Mouse (Mus musculus): Measurements from ENCODE around the gene Upk1b.
"Not testable (repeated sequence)": the region's sequence is repeated elsewhere in the genome, so short reads cannot be mapped to it uniquely, and the experiment has no call there.

Gene Upk1b

GRCm38 (mm10) chr16:38800091-38800490, at the start of gene Upk1b:
Gene Upk1b (minus strand): TSS chr16:38800328.
- DNase-seq (ENCODE audit: low spot score) = peak; percentile 57

GRCm38 (mm10) chr16:38828649-38829048, 28.5 kb upstream of the Upk1b start, which contains the start of gene 4930435E12Rik:
Gene 4930435E12Rik (minus strand): TSS chr16:38828749.
- DNase-seq (ENCODE audit: low spot score) = no peak

- peak; percentile 75 for DNase-seq (ENCODE audit: low spot score)
These were observed 12.4 kb upstream of the Upk1b start for GRCm38 (mm10) chr16:38812521-38812920.

- no peak for DNase-seq (ENCODE audit: low spot score)
These were observed 10.1 kb upstream of the Upk1b start for GRCm38 (mm10) chr16:38810196-38810595.

DNA sequence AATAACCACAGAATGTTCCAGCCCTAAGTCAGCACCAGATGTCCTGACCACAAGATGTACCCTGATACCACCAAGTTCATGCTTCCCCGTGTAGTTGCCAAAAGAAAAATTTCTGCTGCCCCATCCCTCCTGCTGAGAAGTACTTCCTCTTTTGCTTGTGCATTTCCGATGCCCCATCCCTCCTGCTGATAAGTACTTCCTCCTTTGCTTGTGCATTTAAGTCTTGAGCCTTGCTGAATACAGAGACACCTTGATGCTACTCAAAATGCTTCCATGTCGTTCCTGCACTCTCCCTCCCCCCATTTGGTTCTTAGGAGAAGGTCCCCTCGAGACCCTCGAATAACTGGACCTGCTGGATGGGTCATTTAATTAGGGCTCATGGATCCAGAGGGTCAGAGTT, 7.7 kb upstream of the Upk1b start:
- DNase-seq (ENCODE audit: low spot score) = not testable (repeated sequence)

- no peak for DNase-seq (ENCODE audit: low spot score)
These were observed 1.1 kb downstream of the Upk1b start for GRCm38 (mm10) chr16:38798957-38799450.

GRCm38 (mm10) chr16:38793120-38793519, 7.0 kb downstream of the Upk1b start:
- DNase-seq (ENCODE audit: low spot score) = no peak

DNA sequence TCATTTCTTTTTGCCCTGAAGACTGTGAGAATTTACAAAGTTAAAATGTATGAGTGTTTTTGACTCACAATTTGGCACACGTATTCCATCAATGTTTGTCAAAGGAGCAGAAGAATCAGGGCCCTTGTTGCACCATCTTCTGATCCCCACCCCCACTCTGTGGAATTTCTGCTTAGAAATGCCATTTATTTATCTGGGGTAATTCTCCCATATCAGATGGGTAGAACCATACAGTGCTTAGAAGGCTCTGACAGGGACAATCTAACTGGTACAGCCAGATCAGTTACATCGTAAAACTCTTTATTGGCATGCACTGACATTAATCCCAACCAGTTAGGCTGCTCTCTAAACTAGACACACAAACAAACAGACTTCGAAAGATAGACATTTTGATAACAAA, 10.2 kb downstream of the Upk1b start:
- no peak for DNase-seq (ENCODE audit: low spot score)

- DNase-seq (ENCODE audit: low spot score) = no peak
These were observed 11.1 kb downstream of the Upk1b start for GRCm38 (mm10) chr16:38789016-38789415.

- no peak for DNase-seq (ENCODE audit: low spot score)
These were observed 14.8 kb downstream of the Upk1b start for GRCm38 (mm10) chr16:38785301-38785700.

DNA sequence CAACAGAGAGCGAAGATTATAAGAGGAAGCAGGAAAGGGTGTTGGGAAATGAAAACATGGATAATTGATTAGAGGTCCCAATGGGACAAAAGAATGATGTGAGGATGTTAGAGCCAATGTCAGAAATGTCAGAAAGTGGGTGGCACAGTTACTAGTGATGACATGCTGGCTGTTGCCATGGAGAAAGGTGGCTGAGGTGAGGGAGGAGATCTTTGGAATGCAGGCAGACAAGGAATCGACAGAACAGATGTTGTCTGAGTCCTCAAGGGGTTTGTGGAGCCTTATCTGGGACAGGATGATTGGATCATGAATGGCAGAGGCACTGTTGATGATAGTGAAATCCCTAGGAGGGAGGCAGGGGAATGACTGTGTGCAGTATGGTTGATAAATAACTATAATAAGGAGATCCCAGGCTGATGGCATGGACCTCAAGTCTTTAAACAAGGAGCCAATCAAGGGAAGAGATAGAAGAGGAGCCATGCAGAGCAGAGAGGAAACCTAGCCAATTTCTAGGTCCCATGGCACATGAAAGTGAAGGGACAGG, 17.5 kb downstream of the Upk1b start:
- DNase-seq (ENCODE audit: low spot score) = no peak

DNA sequence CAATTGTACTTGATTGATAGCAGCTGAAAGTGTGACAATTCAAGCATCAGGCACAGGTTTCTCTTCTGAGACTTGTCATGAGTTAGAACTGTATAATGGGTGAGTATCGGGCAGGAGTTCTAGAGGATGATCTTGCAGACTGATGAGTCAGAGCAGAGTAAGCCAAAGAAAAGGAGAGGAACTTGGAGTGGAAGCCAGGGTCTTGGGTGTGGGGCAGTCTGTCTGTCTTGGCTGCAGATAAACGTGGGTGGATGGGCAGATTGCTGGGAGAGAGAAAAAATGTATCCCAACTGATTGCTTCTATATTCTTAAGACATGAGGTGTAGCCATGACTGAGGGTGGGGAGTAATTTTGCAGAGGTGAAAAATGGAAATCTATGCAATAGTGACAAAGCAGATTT, 18.2 kb downstream of the Upk1b start:
- no peak for DNase-seq (ENCODE audit: low spot score)

DNA sequence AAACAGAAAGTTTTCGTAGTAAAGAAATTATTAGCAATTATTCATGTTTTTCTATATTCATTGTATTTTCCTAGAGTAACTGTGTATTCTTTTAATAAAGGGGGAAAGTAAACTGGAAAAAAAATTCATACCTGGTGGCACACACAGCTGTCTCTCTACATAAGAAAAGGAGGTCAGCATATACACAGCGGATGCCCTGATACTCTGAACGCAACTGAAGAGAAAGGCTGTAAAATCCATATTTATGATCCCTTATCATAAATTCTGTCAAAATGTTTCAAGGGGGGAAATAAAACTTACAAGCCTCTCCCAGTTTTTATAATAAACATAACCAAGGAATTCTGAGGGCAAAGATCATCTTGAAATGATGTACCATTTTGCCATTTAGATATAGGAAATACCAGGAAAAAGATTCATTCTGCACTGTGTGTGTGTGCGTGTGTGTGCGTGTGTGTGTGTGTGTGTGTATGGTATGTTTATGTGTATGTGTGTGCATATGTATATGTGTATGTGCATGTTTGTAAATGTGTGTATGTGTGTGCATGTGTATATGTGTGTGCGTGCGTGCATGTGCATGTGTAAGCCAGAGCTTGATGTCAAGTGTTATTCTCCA, 19.1 kb downstream of the Upk1b start:
- no peak for DNase-seq (ENCODE audit: low spot score)

GRCm38 (mm10) chr16:38776342-38776741, 23.8 kb downstream of the Upk1b start:
- no peak for DNase-seq (ENCODE audit: low spot score)

DNA sequence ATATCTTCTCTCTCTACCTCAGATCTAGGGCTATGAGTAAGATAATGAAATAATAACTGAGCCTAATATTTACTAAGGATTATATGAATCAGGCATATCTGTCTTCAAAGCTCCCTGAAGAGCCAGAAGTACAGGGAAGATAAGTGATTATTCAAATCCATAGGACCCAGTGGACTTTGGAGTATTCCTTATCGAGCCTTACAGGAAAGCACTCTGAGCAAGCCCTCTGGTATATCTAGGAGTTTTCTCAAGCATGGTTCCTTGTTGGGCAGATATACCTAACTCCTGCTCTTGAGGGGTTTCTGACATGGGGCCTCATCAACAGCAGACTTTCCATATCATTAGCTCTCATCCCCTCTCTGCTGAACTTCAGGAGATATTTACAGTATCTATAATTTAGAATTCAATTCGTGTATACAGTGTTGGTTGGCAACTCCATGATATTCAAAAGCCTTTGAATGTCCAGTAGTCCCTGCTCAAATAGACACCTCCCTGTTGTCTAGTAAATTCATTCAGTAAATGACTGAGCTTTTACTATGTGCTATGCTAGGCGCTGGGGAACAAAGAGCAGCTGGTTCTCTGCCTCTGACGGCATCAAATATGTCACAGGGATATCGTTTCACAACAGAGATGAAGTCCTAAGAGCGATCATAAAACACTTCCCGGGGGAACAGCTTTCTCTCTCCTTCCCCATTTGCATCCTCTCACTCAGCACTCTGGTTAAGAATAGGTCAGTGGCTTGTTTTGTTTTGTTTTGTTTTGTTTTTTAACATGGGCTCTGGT, 25.0 kb downstream of the Upk1b start:
- no peak for DNase-seq (ENCODE audit: low spot score)

DNA sequence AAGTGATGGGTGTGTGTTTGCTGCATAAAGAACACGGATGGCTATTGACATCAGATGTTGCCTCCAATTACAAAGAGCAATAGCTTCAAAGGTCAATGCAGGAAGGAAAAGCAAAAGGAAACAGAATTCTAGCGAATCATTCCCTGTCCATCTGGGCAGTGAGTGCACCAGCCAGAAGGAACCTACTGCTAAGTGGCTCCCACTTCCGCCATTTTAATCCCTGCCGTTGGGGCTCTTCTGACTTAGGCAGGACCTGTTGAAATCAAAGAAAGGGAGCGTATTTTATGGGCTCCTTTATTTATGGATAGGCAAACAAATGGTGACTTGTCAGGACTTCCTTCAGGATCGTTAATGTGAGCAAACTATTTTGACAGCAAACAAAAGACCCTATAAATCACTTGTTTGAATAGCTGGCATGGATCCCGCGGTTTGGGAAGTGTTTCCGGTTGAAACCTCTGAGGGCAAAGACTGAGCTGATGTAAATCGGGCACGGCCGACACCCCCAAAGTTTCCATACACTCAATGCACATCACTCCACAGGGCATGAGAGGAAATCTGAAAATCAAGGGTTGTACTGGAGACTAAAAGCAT, 27.1 kb downstream of the Upk1b start:
- DNase-seq (ENCODE audit: low spot score) = peak; percentile 35

DNA sequence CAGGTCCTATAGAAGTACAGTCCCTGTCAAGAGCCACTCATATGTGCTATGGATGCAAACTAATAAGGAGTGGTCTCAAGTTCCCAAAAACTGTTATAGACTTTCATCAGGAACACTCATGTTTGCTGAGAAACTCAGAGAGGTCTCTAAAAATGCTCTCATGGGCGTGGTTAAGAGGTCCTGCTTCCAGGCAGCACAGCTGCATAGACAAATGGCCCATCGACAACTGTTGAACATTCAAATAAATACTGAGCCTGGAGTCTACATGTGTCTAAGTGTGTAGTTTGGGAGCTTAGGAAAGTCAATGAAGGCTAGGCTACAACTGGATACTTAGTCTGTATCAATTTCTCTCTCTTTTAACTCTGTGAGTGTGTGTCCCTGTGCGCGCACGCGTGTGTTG, 29.0 kb downstream of the Upk1b start:
- DNase-seq (ENCODE audit: low spot score) = no peak

GRCm38 (mm10) chr16:38769529-38769928, 30.6 kb downstream of the Upk1b start:
- DNase-seq (ENCODE audit: low spot score) = no peak

GRCm38 (mm10) chr16:38768386-38768785, 31.7 kb downstream of the Upk1b start:
- no peak for DNase-seq (ENCODE audit: low spot score)

DNA sequence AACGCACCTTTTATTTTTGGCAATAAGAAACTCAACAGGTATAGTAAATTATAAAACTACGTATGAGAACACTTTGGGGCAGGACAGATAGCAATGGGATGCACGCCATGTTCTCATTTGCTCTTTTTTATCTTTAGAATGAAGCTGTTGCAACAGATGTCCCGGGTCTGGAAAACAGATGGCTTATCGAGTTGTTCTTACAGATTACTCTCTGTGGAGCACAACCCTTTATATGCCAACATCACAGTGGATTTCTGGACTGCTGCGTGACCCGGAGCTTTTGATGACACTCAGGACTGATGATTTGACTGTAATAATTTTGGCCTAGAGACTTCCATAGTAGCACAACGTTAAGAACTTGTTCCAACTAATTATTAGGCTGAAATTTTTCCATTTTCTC, 32.4 kb downstream of the Upk1b start:
- DNase-seq (ENCODE audit: low spot score) = no peak

- DNase-seq (ENCODE audit: low spot score) = no peak
These were observed 33.5 kb downstream of the Upk1b start for GRCm38 (mm10) chr16:38766671-38767070.

DNA sequence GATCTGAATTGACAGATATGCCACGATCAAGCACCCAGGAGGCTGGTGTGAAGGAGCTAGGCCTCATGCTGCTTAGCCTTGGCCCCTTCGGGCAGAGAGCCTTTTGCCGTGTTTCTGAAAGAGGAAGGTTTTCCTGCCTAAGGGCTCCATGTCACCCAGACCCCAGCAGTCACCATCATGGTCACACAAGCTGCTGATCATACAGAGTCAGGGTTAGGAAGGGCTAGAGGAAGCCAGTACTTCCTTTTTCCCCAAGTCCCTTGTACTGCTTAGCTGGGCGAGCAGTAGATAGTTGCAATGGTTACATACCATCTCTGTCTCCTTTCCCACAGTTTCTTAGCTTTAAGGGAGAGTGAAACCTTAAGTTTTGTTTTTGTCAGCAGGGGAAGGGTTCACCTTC, 36.6 kb downstream of the Upk1b start:
- no peak for DNase-seq (ENCODE audit: low spot score)

GRCm38 (mm10) chr16:38762401-38762800, 37.7 kb downstream of the Upk1b start:
- DNase-seq (ENCODE audit: low spot score) = no peak

All from urinary bladder, postnatal 25 days (tissue).